Mouse (Mus musculus): ENCODE measurements around the gene Larp1.

DNA sequence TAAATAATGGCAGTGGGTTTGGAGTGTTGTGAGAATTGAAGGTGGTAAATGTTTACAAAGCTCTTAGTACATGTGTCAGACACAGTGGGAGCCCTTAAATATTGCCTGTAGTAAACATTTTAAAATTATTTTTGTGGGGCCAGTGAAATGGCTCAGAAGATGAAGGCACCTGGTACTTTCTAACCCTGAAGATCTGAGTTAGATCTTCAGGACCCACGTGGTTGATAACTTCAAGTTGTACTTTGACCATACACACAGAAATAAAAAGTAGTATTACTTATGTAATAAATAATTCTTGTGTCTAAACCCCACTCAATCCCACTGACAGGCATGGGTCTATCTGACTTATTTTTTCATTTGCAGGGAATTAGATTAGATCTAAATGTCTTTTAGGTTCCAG is 5.7 kb downstream of the Larp1 start:
- TF ChIP-seq ZC3H11A (IDR thresholded peaks at IDR 0.05; ENCODE audit: borderline replicate concordance, low read depth, low read length) (no peak), ZNF384 (IDR thresholded peaks at IDR 0.05; ENCODE audit: low read depth, low read length) (no peak), MAFK (IDR thresholded peaks at IDR 0.05; ENCODE audit: insufficient read depth, low read depth, low read length) (no peak), CHD2 (IDR thresholded peaks at IDR 0.05; ENCODE audit: low read depth, low read length) (no peak)
